In genomic region chr3:7682311-7682710, GRCm38 (mm10) we compare ENCODE assay signal across 14 mouse cellular contexts.
"Had no signal": no experiment of that assay in that cellular context is flagged by ENCODE, and none has a peak within 500 bp of the region (broad histone marks: within the 10 kb centered on the region; RNA-seq: fewer than 3 reads in every experiment).

No protein-coding gene starts in this region.

- H3K27me3 ChIP-seq: midbrain, embryonic 12.5 days; neural tube, embryonic 13.5 days; neural tube, embryonic 15.5 days had no signal

- H3K4me3 ChIP-seq: midbrain, embryonic 10.5 days; midbrain, embryonic 12.5 days; myocyte; neural tube, embryonic 13.5 days; neural tube, embryonic 15.5 days had no signal

- DNase-seq: lung, adult 18-20 months; lung, embryonic 14.5 days; lung, postnatal 10 days; lung, postnatal 4 days; midbrain, embryonic 14.5 days; right cerebral cortex, postnatal 14 days; thymus, adult 18-20 months; thymus, postnatal 14 days; thymus, postnatal 36 days had no signal

- H3K9me3 ChIP-seq: midbrain, embryonic 10.5 days; midbrain, embryonic 12.5 days; neural tube, embryonic 13.5 days; neural tube, embryonic 15.5 days had no signal

- H3K9ac ChIP-seq: lung, embryonic 14.5 days; midbrain, embryonic 12.5 days; neural tube, embryonic 13.5 days; neural tube, embryonic 15.5 days had no signal

- H3K4me1 ChIP-seq: midbrain, embryonic 10.5 days; midbrain, embryonic 12.5 days; neural tube, embryonic 13.5 days; neural tube, embryonic 15.5 days had no signal

- H3K36me3 ChIP-seq: midbrain, embryonic 10.5 days; midbrain, embryonic 12.5 days; neural tube, embryonic 13.5 days; neural tube, embryonic 15.5 days had no signal

- H3K27ac ChIP-seq: midbrain, embryonic 10.5 days; midbrain, embryonic 12.5 days; neural tube, embryonic 13.5 days; neural tube, embryonic 15.5 days had no signal
